Comparison of ENCODE assay signal across 14 mouse cellular contexts in genomic region chr5:20955114-20955835, GRCm38 (mm10). TPM values are rescaled to one million over a fixed set of nuclear protein-coding genes. Genes with fewer than 3 reads are reported as not detected.
DNase-seq lines count a peak whose midpoint lies in the region; TF ChIP-seq lines count a peak whose summit lies in the region.
"Had no signal": no experiment of that assay in that cellular context is flagged by ENCODE, and none has a peak within 500 bp of the region (broad histone marks: within the 10 kb centered on the region; RNA-seq: fewer than 3 reads in every experiment).

No protein-coding gene starts in this region.

- H3K79me2 ChIP-seq in macrophage (ENCODE audit: inconsistent target), result peaks cover 76% of the 10 kb centered on the region

- H3K4me1 ChIP-seq in bone marrow, adult 2 months (ENCODE audit: control insufficient read depth, insufficient read depth, low read length), result peaks cover 3% of the 10 kb centered on the region; the same call in 1 of the 2 replicates
- H3K4me1 ChIP-seq in cerebellum, adult 2 months (ENCODE audit: control insufficient read depth, insufficient read depth, low read length), result no peaks in the 10 kb centered on the region; the same call in 1 of the 2 replicates

- H3K36me3 ChIP-seq in macrophage (ENCODE audit: inconsistent target), result no peaks in the 10 kb centered on the region
- H3K36me3 ChIP-seq: midbrain, embryonic 15.5 days had no signal

- TF ChIP-seq CTCF in bone marrow, adult 2 months (IDR thresholded peaks at IDR 0.05; ENCODE audit: control insufficient read depth, insufficient read depth, low read length), result no peak
- no peak for TF ChIP-seq CTCF in cerebellum, adult 2 months (IDR thresholded peaks at IDR 0.05; ENCODE audit: borderline replicate concordance, insufficient read depth, low read depth, low read length)

- H3K27me3 ChIP-seq in cerebellum, adult 2 months (ENCODE audit: control insufficient read depth, insufficient read depth, low read length), result no peaks in the 10 kb centered on the region
- H3K27me3 ChIP-seq: midbrain, embryonic 15.5 days; stomach, embryonic 15.5 days had no signal

- peak; percentile 44 for DNase-seq in lung, postnatal 25 days (ENCODE audit: low spot score)
- no peak for DNase-seq in lung, postnatal 14 days
- DNase-seq in thymus, postnatal 25 days, result peak; percentile 27
- no peak for DNase-seq in left cerebral cortex, adult 11 months (ENCODE audit: low spot score)
- no peak for DNase-seq in cerebellum, adult 2 months
- DNase-seq: adrenal gland, adult 8-10 months; cerebellum, adult 9-11 months; gastrocnemius, postnatal 10 days had no signal

- H3K4me3 ChIP-seq in bone marrow, adult 2 months (replicated peaks; ENCODE audit: control insufficient read depth, low read depth, low read length), result peak overlapping the region; percentile 45
- H3K4me3 ChIP-seq in macrophage (ENCODE audit: inconsistent target), result peak overlapping the region; percentile 5; the same call in 1 of the 2 replicates
- H3K4me3 ChIP-seq in cerebellum, adult 2 months (replicated peaks; ENCODE audit: insufficient read depth, low read depth, low read length), result no peak overlapping the region
- H3K4me3 ChIP-seq: hindbrain, embryonic 10.5 days; midbrain, embryonic 15.5 days; stomach, embryonic 15.5 days had no signal

- 2% methylated on average over 13 of the region's 13 CpGs for WGBS in bone marrow, adult 2 months
- 9% methylated on average over 13 of the region's 13 CpGs for WGBS in macrophage (ENCODE audit: missing documents)
- WGBS in cerebellum, adult 2 months, result 85% methylated on average over 13 of the region's 13 CpGs

- TF ChIP-seq POLR2A in bone marrow, adult 2 months (IDR thresholded peaks at IDR 0.05; ENCODE audit: borderline replicate concordance, control insufficient read depth, low read depth, low read length), result no peak
- TF ChIP-seq POLR2A in cerebellum, adult 2 months (IDR thresholded peaks at IDR 0.05; ENCODE audit: borderline replicate concordance, insufficient read depth, low read length), result no peak

- H3K27ac ChIP-seq in bone marrow, adult 2 months (ENCODE audit: control insufficient read depth, insufficient read depth, low read depth, low read length, poor library complexity), result peak overlapping the region; percentile 46
- H3K27ac ChIP-seq in macrophage, result peak overlapping the region; percentile 29
- H3K27ac ChIP-seq in cerebellum, adult 2 months (ENCODE audit: insufficient read depth, low read length), result no peak overlapping the region
- H3K27ac ChIP-seq: hindbrain, embryonic 10.5 days; kidney, postnatal 0 days; midbrain, embryonic 15.5 days; stomach, embryonic 15.5 days had no signal

RNA-seq across cellular contexts. Expression of gene Rsbn1l, which starts 0.9 kb away (rescaled TPM):
- polyA plus RNA-seq in bone marrow, adult 2 months (2011; ENCODE audit: insufficient read depth, insufficient read length, low replicate concordance, missing spikeins), result 13.8 and 18.7 TPM in 2 replicates
- total RNA-seq in macrophage (2018; cell fraction: chromatin; rRNA removed), result 100 to 1,000 TPM in 12 of 26 experiments, 10 to 100 TPM in 14; 33.2 to 182 (median 92.9) TPM
- 10 to 100 TPM; 18.9 to 34.4 (median 28.6) TPM for total RNA-seq in macrophage (2018; cell fraction: cytosol; rRNA removed)
- total RNA-seq in macrophage (2018; cell fraction: nucleus; rRNA removed), result 100 to 1,000 TPM in 6 of 26 experiments, 10 to 100 TPM in 20; 37.4 to 175 (median 76.9) TPM
- polyA plus RNA-seq in macrophage (2018), result 20.9 to 24.6 TPM (median 22.9 TPM) in 3 replicates
- polyA plus RNA-seq in cerebellum, adult 2 months (2012; rRNA removed), result 12.9 and 14.4 TPM in 2 replicates

Comparison
In these comparisons a context has a peak if more than half of its experiments do, and no peak if none do; other contexts are left out.
1. DNase-seq: peak in lung, postnatal 25 days (single experiment) and thymus, postnatal 25 days (single experiment); none in lung, postnatal 14 days (single experiment), left cerebral cortex, adult 11 months (single experiment) and cerebellum, adult 2 months (0 of 2).